Mouse (Mus musculus) heart, postnatal 10 days (tissue): ENCODE data around the gene Eif5b. TPM values are rescaled to one million over a fixed set of nuclear protein-coding genes. Genes with fewer than 3 reads are reported as not detected.
"Not testable (repeated sequence)": the region's sequence is repeated elsewhere in the genome, so short reads cannot be mapped to it uniquely, and the experiment has no call there.

Experiments used
- DNase-seq, 2 experiments: peaks; one replicate each; pipeline ENCODE4 v3.0.0; 2021
- intact Hi-C: fragments of 180-260 bp; cut with DNase I; formaldehyde crosslinking; loops from one replicate; pipeline ENCODE4 v1.15.1; 2025
- total RNA-seq, 2 experiments: library from RNA; stranded (reverse); gene quantifications; 2 replicates each; pipeline ENCODE4 v1.2.3; 2021

The Eif5b gene
- total RNA-seq, 2 experiments from 2014 or later, result 36.3 to 41.0 TPM

DNA sequence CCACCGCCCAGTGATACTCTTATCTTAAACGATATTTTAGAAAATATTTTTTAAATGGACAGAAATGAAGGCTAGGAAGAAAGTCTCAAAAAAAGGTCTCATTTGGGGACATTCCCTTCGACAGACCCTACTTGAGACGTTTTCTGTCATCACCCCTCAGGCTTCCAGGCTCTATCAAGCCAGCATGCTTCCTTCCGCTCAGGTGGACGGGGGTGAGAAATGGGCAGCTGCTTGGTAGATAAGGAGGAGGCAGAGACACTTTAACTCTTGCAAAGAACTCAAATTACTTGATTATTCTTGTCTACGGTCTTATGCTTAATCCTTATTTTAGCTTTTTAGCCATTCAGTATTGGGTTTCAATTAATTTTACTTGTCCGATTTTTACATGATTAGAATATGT, 3.0 kb downstream of the Eif5b start:
- intact Hi-C loops, result no loop called here
- no peak for DNase-seq

DNA sequence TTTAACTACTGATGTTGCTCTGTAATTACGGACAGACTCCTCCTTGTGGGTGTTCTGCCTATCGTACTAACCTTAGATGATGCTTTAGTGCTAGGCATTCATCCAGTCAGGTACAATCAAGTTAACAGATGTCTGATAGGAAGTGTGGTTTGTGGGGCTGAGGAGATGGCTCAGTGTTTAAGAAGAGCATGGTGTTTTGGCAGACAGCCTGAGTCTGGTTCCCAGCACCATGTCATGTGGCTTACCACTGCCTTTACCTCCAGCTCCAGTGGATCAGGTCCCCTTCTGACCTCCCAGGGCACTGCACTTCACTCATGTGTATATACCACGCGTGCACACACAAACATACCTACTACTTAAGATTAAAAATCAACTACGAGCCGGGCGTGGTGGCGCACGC, 4.1 kb downstream of the Eif5b start:
- no peak for DNase-seq
- intact Hi-C loops, result no loop called here

DNA sequence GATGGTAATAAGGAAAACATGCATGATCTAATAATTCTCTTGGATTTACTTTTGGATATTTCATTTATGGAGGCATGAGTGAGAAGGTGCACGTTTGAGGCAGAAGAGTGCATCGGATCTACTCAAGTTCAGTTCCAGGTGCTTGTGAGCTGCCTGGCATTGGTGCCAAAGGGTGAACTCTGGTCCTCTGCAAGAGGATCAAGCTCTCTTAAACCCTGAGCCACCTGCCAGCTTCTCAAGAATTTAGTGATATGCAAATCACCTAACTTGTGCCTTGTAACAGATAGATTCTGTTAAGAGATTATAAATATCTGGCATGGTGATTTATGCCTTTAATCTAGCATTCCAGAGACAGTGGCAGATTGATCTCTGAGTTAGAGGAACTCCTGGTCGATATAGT, 5.2 kb downstream of the Eif5b start:
- intact Hi-C loops, result no loop called here
- no peak for DNase-seq

DNA sequence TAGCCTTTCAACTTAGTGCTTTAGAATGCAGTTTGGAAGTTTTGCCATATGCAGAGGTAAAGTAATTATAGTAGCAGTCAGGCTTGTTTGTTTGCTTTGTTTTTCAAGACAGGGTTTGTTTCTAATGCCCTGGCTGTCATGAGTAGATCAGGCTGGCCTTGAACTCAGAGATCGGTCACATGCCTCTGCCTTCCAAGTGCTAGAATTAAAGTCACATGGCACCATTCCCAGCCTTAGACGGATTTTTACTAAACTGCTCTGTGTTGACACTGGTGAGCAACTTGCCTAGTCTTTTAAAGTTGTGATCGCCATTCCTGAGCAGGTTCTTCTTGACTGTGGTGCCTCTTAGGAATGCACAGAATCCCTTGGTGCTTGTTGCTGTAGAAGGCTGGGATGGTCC, 8.9 kb downstream of the Eif5b start:
- intact Hi-C loops, result no loop called here
- DNase-seq, result no peak

DNA sequence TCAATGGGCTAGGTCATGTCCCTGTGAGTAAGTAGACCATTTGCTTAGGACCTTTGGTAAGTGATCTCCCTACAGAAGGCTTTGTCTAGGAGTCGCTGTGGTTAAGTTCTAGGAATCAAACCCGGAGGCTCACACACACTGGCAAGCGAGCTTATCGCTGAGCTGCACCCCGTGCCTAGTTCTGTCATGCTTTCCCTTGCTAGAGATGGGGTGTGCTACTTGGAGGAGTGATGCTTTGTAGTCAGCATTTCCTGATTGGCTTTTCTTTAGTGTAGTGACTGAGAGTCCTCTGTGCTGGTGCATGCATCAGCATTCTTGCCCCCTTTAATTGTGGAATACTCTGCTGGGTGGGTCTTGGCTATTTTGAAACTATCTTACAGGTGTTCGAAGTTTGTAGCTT, 13.8 kb downstream of the Eif5b start:
- intact Hi-C loops, result no loop called here
- no peak for DNase-seq

DNA sequence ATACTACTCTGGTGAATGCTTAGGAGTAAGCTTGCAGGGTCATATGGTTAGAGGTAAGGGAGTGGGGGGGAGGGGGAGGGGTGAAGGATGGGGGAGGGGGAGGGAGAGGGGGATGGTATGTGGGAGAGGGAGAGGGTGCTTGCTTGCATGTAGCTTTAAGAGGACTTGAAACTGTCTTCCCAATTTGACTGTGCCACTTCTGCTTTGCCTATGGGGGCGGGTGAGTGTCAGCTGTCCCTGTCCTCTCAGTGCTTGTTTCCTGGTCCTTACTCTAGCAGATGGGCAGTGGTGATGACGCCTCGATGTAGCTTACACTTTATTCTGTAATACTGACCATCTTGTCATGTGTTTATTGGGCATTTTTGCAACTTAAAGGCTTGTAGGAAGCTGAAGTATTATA, 14.3 kb downstream of the Eif5b start:
- DNase-seq, result no peak
- intact Hi-C loops, result no loop called here

DNA sequence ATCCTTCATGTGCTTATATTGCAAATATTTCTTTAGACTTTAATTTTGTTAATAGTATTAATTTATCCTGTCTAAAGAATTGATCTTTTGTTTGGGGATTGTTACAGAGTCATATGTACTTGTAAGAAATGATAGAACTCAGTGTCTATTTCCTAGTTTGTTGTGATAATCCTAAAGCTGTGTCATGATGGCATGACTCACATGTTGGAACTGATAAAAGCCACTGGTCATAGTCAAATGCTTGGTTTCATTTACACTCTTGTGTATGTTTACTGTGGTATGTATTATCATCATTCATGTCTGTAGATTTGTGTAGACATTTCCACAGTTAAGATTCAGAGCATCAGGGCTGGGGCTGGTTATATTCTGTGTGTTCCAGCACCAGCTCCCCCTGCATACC, 14.7 kb downstream of the Eif5b start:
- intact Hi-C loops, result no loop called here

DNA sequence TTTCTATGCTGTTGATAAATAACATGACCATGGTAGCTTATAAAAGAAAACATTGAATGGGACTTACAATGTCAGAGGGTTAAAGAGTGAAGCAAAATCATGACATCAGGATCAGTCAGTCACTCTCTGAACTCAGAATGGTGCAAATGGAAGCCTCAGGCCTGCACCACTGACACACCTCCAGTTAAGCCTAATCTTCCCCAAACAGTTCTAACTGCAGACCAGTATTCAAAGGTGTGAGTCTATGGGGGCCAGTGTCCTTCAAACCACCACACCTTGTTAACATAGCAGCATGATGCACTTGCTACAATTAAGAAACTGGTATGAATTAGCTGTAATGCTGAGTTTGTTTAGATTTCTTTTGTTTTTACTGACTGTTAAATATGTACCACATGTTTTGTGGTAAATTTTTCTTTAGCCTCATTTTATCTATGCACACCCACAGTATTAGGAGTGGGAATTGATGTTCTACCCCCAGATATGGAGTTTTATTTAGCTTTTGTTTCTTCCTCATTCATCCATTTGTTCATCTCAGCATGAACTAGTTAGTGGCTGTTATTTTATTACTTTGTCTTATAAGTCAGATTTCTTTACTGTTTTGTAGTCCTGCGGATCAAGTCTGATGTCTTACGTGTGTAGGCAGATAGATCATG, 16.9 kb downstream of the Eif5b start:
- DNase-seq, result no peak
- intact Hi-C loops, result no loop called here

More for the DNA sequence above, 14.7 kb downstream of the Eif5b start:
- no peak for DNase-seq

DNA sequence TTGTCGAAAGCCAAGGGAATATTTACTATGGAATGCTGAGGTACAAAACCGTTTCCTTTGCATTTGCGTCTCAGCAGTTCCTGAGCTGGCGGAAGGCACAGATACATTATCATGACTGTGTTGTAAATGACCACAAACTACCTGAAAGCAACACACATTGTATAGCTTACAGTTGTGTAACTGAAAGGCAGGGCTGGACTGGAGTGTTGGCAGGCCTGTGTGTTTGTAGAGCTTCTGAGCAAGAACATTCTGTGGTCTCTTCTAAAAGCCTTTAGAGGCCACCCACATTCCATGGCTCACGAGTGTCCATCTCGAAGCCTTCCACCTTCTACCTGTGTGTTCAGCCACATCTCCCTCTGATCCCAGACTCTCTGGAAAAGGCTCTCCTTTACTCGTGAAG, 29.5 kb downstream of the Eif5b start:
- intact Hi-C loops, result no loop called here
- no peak for DNase-seq

DNA sequence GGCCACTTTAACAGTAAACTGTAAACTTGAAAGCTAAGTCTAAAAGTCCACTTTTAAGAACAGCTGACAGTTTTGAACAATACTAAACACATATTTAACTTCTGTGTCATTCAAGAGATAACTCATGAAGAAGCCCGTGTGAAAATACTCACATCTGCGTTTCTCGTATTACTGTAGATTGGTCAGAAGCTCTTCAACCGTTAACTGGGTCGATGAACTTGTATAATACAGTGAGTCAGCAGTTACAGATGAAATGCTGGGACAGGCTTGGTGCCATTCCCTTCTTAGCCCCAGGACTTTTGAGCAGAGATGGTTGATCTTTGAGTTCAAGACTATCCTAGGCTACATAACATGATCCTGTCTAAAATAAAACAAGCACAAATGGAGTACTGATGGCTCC, 33.6 kb downstream of the Eif5b start:
- intact Hi-C loops, result no loop called here
- DNase-seq, result no peak

DNA sequence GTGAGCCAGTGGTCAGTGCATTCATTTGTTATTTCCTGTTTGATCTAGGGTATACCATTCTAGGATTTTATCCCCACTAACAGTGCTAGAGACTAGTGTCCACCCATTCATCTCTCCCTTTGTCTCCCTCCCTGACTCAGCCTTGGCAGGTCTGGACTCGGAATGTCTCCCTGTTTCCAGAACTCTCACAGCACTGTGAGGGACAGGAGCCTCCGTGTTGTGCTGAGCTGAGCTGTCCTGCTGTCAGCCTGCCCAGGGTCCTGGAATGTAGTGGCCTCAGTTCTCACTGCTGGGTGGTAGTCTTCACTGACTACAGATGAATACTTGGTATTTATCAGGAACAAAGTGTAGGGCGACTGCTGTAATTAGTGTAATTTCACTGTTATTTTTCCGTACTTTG, 37.7 kb downstream of the Eif5b start:
- DNase-seq, result no peak
- intact Hi-C loops, result no loop called here

DNA sequence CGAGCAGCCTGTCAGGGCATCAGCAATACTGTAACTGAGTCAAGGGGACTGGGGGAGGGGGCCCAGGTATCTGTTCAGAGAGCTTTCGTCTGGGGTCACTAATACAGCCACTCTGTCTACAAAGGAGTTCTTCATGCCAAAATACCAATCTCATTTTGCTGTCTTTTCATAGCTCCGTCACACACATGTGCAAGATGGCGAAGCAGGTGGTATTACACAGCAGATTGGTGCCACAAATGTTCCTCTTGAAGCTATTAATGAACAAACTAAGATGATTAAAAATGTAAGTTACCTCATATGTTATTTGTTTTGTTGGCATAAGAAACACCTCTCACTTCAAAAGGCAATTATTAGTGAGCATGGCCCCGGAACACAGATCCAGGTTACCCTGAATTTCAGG, 39.6 kb downstream of the Eif5b start:
- intact Hi-C loops, result no loop called here
- DNase-seq, result no peak

DNA sequence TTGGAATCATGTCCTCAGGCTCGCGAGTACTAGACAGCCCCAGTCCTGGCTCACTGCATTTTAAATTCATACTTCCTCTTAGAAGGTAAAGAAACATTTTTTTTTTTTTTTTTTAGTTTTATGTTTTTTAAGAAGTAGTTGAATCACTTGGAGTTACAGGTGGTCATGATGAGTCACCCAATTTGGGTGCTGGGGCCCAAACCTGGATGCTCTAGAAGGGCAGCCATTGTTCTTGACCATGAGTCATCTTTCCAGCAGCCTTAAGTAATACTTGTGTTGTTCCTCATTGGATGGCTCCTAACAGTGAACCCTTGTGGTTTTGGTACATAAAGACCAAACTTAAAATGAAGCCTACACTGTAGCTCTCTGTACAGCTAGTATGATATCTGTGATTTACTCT, 41.1 kb downstream of the Eif5b start:
- no peak for DNase-seq
- intact Hi-C loops, result no loop called here

DNA sequence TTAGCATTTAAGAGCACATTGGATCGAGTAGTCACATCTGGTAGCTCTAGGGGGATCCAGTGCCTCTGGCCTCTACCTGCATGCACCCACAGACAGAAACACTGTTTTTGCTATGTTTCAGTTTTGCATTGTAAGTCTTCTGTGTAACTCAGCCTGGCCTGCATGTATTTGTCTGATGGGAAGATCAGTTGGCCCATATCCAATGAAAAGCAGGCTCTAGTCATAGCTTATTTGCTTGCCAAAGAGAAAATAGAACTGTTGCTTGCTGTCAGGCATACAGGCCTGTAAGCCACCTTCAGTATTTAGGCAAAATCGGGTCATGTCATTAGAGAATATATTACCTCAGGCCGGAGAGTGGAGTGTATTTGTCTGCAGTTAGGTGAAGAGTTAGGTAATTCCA, 50.3 kb downstream of the Eif5b start:
- intact Hi-C loops, result no loop called here
- no peak for DNase-seq

DNA sequence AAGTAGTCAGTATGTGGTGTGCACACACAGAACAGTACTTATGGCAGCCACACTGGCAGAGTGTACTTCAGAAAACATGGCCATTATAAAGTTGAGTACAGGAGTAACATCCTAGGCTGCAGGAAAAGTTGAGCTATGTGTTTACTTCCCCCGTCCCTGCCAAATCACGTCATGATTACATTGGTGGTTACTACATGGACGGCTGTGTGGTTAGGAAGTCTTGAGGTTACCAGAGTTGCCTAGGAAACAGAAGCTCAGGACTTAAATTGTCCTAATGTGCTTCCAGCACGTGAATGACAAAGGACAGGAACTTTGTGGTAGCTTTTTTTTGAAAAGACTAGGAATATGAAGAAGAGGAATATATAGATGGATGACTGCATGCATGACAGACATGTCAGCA, 51.8 kb downstream of the Eif5b start:
- intact Hi-C loops, result no loop called here
- DNase-seq, result no peak

DNA sequence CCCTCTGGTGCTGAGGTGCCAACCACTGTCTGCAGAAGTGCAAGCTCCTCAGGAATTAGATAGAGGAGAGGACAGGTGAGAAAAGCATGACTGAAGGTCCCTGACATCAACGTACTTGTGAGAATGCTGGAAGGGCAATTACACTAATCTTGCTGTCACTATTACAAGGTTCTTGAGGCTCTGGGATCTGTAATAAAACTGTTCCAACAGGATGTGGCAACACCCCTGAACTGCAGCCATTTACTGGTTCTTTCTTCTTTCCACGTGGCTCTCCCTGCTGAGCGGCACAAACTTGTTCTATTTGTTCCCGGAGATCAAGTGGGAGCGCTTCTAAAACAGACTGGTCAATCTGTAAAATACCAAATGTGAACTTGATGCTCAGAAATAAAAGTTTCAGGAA, 57.4 kb downstream of the Eif5b start:
- no peak for DNase-seq
- intact Hi-C loops, result no loop called here

DNA sequence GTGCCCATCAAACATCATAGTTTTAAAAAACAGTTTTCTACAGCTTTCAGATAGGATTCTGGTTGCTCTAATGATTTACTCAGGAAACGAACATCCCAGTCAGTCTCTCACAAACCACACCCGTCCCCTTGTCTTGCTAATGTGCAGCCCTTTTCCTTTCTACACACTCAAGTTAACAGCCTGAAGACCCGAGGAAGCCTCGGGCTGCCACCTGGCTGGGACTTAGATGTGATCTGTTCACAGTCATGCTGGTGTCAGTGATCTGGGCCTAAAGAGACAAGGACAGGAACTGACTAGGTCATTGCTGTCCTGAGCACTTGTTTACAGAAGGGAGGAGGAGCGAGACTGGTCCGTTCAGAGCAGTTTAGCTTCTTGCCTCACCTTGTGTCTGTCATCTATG, 60.6 kb downstream of the Eif5b start:
- intact Hi-C loops, result no loop called here
- no peak for DNase-seq

DNA sequence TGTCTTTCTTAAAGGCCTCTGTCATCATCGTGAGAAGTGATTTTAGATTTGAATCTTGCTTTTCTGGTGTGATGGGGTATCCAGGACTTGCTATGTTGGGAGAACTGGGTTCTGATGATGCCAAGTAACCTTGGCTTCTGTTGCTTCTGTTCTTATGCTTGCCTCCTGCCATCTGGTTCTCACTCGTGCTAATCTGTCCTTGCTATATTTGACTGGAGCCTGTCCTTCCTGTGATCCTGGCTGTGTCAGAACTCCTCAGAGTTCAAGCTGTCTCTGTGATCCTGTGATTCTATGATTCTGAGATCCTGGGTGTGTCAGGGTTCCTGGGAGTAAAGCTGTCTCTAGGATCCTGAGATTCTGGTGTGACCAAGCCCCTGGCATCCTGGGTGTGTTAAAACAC, 64.3 kb downstream of the Eif5b start:
- DNase-seq, intact Hi-C loops: not testable (repeated sequence)

DNA sequence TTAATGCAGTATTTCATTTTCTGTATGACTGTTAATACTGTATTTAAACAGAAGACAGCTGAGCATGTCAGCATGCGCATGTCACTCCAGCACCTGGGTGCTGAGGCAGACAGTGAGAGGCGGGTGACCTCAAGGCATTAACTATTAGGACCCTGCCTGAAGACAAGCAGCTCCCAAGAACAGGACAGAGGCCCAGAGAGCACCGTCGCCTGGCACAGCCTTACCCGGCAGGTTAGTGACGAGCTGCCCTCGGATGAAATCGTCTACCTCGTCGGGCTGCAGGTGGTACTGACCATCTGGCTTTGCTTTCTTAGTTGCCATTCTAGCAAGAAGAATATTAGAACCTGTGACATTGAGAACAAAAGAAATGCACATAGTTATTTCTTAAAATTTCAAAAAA, 69.5 kb downstream of the Eif5b start:
- DNase-seq, result no peak
- intact Hi-C loops, result no loop called here

DNA sequence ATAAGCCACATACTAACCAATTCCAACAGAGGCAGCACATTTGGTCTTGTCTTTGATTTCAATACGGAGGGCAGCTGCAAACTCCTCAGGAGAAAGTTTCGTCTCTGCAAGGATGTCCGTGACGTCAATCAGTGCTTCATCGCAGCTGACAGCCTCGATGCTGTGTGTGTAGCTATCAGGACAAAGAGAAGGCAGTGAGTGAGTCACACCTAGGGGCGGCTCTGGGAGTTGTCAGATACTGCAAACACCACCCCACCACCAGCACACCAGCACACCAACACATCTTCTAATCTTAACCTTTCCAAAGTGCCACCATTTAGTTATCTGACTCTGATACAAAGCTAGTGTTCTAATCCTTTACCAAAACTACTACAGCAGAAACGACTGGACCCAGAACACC, 73.5 kb downstream of the Eif5b start:
- intact Hi-C loops, result no loop called here
- DNase-seq, result no peak

DNA sequence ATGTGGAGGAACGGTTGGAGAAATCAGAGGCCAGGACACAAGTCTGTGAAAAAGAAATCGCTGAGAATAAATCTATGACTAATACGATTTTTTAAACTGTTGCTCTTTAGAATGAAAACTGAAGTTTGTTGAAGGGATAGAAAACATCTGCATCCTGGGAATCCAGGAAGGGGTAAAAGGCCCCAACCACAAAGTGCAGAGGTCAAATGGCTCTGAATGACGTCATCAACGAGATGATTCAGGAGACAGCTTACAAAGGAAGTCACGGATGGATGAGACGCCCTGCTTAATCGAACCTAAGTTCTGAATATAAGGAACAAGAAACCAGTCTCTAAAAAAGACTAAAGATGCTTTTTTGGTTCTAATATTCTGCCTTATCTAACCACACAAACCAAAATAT, 83.5 kb downstream of the Eif5b start:
- intact Hi-C loops, result loop anchor here (5.0 kb wide), 1 partner anchor 46 kb away; the partner anchor contains the start of gene Rev1
- DNase-seq, result no peak

DNA sequence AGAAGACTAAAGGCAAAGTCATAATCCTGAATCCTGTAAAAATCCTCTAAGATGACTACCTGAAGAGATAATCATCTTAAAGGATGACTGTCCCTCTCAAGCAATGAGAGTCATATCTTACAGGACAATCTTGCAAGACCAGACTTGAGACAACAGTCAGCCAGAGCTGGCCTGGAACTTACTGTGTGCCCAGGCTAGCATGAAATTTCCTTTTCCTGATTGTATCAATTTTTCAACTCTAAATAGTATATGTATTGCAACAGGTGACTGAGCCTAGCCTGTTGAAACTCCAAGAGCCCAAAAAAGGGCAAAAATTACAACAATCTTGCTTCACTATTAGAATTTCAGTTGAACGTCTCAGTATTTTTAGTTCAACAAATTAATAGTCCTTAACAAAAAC, 105.4 kb downstream of the Eif5b start:
- no peak for DNase-seq
- intact Hi-C loops, result no loop called here

DNA sequence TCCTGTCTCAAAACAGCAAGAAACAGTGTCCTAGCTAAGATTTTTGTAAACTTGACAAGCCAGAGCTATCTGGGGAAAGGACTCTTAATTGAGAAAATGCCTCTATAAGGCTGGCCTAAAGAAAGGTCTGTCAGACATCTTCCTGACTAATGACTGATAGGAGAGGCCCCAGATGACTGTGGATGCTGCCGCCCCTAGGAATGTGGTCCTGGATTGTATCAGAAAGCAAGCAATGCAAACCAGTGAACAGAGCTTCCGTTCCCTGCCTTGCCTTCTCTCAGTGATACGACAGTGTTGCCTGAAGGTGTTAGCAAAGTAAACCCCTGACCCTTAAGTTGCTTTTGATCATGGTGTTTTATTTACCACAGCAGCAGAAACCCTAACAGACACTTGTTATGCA, 106.0 kb downstream of the Eif5b start:
- intact Hi-C loops, result no loop called here
- DNase-seq, result no peak
